Mouse (Mus musculus): ENCODE results near the gene Gm3248.
A peak's percentile ranks its signal among the peaks of the same experiment; 100 is the strongest.
"Not testable (repeated sequence)": the region's sequence is repeated elsewhere in the genome, so short reads cannot be mapped to it uniquely, and the experiment has no call there.

Gene Gm3248

DNA sequence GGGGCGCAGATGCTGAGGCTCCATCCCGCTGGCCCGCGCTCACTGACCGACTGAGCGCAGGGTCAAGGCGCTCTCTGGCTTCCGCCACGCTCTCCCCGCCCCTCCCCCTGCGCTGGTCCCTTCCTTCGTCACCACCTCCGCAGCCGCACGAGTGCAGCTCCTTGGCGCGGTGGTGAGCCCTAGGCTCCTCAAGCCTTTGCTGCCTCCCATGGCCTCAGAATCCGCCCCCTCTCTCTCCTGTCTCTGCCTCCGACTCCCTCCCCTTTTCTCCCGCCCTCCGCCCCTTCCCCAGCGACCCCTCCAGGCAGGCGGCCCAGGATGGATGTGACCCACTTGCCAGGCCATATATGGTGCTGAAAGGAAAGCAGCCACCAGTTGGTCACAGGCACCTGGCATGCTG, at the start of gene Gm3248:
TSS of gene Gm3248 (minus strand) at position 111 of the 400 bp plus-strand sequence.
- DNase-seq: peak; percentile 39

- peak; percentile 2 for DNase-seq
These were observed 25.6 kb upstream of the Gm3248 start for GRCm38 (mm10) chr14:5987136-5987535.

DNA sequence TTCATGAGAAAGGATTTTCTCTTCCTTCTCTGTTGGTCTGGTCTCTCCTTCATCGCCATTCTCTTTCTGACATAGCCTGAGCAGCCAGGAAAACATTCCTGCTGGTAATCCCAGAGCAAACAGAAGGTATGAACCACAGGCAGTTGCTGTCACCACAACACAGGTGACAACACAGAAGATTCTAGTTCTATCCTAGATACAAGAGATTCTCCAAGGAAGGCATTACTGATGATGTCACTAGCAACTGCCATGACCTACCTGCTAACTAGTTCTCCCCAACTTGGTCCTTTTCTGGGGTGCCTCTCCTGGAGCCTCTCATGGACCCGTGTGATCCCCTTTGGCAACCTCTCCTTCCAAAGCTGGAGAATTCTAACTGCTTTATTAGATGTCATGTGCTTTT, 17.5 kb upstream of the Gm3248 start, which contains the start of gene Gm3453:
TSS of gene Gm3453 (minus strand) at position 101 of the 400 bp plus-strand sequence.
- not testable (repeated sequence) for DNase-seq

DNA sequence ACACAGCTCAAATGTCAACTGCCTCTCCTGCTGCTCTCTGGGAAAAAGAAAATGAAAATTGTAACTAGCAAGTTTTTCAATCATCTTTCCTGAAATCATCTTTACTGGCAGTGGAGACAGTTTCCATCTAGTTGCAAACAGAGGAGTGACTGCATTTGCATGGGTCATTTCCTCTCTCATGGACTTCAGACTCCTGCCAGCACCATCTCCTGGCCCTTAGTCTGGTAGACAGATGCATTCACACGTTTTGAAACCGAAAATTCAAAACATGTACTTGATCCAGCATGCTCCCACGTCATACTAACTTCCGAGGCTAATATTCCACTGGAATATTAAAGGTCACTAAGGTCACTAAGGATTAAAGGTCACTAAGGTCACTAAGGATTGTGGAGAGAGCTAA, 896 bp upstream of the Gm3248 start:
- DNase-seq: not testable (repeated sequence)

DNA sequence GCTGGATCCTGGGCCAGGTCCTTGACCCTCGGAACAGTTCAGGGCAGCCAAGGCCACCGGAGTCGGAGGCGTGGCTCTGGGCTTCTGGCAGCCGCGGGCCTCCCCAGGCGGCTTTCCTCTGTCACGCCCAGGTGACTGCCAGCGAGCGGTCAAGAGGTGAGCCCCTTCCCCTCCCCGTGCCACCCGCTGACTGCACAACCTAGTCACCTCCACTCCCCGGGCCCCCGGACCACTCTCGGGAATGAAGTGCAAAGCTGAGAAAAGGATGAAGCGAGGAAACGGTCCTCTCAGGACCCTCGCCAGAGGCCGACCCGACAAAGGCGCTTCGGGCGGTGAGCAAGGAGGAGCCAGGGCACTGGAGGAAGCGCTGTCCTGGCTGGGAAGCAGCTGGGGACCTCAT, 443 bp downstream of the Gm3248 start:
- DNase-seq: peak; percentile 18

DNA sequence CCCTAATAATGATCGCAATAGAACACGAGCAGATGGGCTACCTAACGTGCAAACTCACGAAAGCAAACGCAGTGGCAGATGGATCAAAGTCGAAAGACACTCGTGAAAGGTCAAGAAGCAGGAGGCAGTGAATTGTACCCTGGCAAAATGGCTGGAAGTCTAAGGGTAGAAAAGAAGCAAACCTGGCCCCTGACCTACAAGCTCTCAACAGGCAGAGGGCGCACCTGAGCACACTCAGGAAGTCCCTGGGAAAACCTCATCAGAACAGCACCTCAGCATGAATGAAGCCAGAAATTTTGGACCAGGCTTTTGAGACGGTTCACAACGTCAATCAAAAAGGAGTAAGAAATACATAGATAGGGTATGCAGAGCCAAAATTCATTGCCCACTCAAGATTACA, 1.1 kb downstream of the Gm3248 start:
- DNase-seq: peak; percentile 4

DNA sequence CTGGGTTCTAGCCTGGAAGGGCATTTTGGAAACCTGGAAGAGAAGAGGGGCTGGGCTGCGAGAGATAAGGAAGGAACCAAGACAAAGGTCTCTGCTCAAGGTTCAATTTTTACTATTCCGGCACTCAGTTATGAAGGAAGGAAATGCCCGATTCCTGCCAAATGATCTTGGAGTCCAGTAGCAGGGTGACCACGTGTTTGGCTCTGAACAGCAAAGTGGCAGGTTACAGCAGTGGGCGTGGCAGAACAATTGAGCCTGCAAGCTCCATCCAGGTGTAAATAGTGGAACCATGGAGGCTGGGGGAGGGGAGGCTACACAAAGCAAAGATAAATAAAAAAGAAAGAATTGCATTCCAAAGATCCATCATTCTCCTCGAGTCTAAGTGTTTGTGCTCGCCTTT, 38.3 kb downstream of the Gm3248 start:
- not testable (repeated sequence) for DNase-seq

DNA sequence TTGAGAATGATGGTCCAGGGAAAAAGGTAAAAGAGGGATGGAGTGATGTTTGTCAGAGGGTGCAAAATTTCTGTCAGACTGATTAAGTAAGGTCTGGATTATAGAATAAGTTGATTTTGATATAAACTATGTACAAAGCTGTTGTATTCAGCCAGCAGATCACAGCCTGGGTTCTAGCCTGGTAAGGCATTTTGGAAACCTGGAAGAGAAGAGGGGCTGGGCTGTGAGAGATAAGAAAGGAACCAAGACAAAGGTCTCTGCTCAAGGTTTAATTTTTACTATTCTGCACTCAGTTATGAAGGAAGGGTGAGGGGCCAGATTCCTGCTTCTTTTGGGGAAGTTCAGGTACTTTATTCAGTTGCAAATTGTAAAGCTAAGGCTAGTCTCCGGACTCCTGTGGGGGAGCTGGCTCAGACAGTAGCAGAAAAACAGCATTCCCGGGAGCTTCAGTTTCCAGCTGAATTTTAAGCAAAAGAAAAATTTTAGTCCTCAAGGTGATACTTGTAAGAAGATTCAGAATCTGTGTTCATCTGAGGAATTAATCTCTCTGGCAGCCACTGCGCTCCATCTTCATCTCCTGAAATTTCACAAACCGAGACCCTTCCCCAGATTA, 43.1 kb downstream of the Gm3248 start:
- DNase-seq: not testable (repeated sequence)

GRCm38 (mm10) chr14:5913701-5914100, 47.8 kb downstream of the Gm3248 start:
- DNase-seq: not testable (repeated sequence)

Measured in right cerebral cortex, postnatal 4 days (tissue).